Mouse (Mus musculus) neural tube, embryonic 12.5 days (tissue): ENCODE measurements around the gene Muc16. TPM values are rescaled to one million over a fixed set of nuclear protein-coding genes. Genes with fewer than 3 reads are reported as not detected.

Experiments used
- microRNA-seq: library from miRNA; unstranded; fragments of <30 nt; microRNA quantifications from one replicate; pipeline ENCODE4, GENCODE M21; 2017
- polyA plus RNA-seq: library from polyadenylated mRNA; unstranded; fragments of >200 nt; fragmentation: Nextera tagmentation; extraction: Ambion mirVana; gene quantifications from 2 replicates; pipeline ENCODE4 v1.2.1, GENCODE M21; 2016

Muc16 gene
- polyA plus RNA-seq, 1 experiment from 2014 or later: not detected

Small RNAs within 50 kb of the gene (microRNA-seq; reads per million reads assigned to microRNA genes)
- gene Gm22854: not detected

Other genes with a start within 250 kb of the Muc16 start
- gene Mbd3l2, start 243.9 kb downstream of the Muc16 start, polyA plus RNA-seq: 0.15 TPM in 1 of 2 replicates, not detected in the other
- 18.7 and 22.8 TPM in 2 replicates for gene Zfp558, start 196.3 kb downstream of the Muc16 start, polyA plus RNA-seq
- gene Mbd3l1, start 196.2 kb downstream of the Muc16 start, polyA plus RNA-seq: not detected in 2 replicates
- gene Olfr24, start 89.5 kb upstream of the Muc16 start, polyA plus RNA-seq: not detected in 2 replicates
- gene Olfr828, start 145.0 kb upstream of the Muc16 start, polyA plus RNA-seq: not detected in 2 replicates
- gene Olfr829, start 180.4 kb upstream of the Muc16 start, polyA plus RNA-seq: not detected in 2 replicates
- gene Olfr830, start 200.2 kb upstream of the Muc16 start, polyA plus RNA-seq: not detected in 2 replicates